Mouse (Mus musculus) intestine, embryonic 14.5 days (tissue): ENCODE measurements at regions not wholly inside any gene's neighbourhood (a gene's known extent, or its start where the extent isn't known, plus 50 kb on each side); places are given as distances from the start of the nearest gene placed in this dataset.

ENCODE experiments used
- ATAC-seq: fragments of 200-750 bp; cut with Nextera tagmentation; replicated peaks from 2 replicates; pipeline ENCODE4 v1.8.0; 2017; ENCODE audit warnings: low read depth, moderate number of reproducible peaks, moderate TSS enrichment, moderate library complexity; ENCODE audit not compliant: low FRiP score, low TSS enrichment
- DNase-seq: peaks from one replicate; pipeline ENCODE4 v3.0.0-alpha.2; 2018; ENCODE audit warnings: low spot score
- H3K27ac ChIP-seq: fragments of 300-500 bp; sonication (generic); 2 replicates; pipeline ENCODE4 v1.5.1; 2014; ENCODE audit warnings: low read depth, mild to moderate bottlenecking, control low read depth
- H3K27me3 ChIP-seq: fragments of 300-500 bp; sonication (generic); replicated peaks from 2 replicates; pipeline ENCODE4 v1.6.1; 2014; ENCODE audit warnings: low read length, control low read depth; ENCODE audit not compliant: control insufficient read depth, insufficient read depth
- H3K36me3 ChIP-seq: fragments of 300-500 bp; sonication (generic); 2 replicates; pipeline ENCODE4 v1.6.1; 2014; ENCODE audit warnings: low read length, control low read depth; ENCODE audit not compliant: control insufficient read depth, insufficient read depth
- H3K4me1 ChIP-seq: fragments of 300-500 bp; sonication (generic); replicated peaks from 2 replicates; pipeline ENCODE4 v1.6.1; 2014; ENCODE audit warnings: low read length, control low read depth, mixed read lengths; ENCODE audit not compliant: control insufficient read depth, insufficient read depth
- H3K4me2 ChIP-seq: fragments of 300-500 bp; sonication (generic); 2 replicates; pipeline ENCODE4 v1.6.1; 2014; ENCODE audit warnings: low read length
- H3K4me3 ChIP-seq: fragments of 300-500 bp; sonication (generic); 2 replicates; pipeline ENCODE4 v1.5.1; 2014; ENCODE audit warnings: low read depth, low read length, control low read depth, mixed read lengths
- H3K9ac ChIP-seq: fragments of 300-500 bp; sonication (generic); 2 replicates; pipeline ENCODE4 v1.6.1; 2014; ENCODE audit warnings: mild to moderate bottlenecking, low read length
- H3K9me3 ChIP-seq: fragments of 300-500 bp; sonication (generic); 2 replicates; pipeline ENCODE4 v1.6.1; 2016; ENCODE audit warnings: low read length, control low read depth; ENCODE audit not compliant: control insufficient read depth
- WGBS: fragments of 180-500 bp; shearing (Covaris S2); extraction: QIAGEN DNeasy Blood & Tissue Kit; methylation state at CpG from one replicate; pipeline ENCODE4 v1.1.7; 2014; 5-methylcytosine and 5-hydroxymethylcytosine counted together

DNA sequence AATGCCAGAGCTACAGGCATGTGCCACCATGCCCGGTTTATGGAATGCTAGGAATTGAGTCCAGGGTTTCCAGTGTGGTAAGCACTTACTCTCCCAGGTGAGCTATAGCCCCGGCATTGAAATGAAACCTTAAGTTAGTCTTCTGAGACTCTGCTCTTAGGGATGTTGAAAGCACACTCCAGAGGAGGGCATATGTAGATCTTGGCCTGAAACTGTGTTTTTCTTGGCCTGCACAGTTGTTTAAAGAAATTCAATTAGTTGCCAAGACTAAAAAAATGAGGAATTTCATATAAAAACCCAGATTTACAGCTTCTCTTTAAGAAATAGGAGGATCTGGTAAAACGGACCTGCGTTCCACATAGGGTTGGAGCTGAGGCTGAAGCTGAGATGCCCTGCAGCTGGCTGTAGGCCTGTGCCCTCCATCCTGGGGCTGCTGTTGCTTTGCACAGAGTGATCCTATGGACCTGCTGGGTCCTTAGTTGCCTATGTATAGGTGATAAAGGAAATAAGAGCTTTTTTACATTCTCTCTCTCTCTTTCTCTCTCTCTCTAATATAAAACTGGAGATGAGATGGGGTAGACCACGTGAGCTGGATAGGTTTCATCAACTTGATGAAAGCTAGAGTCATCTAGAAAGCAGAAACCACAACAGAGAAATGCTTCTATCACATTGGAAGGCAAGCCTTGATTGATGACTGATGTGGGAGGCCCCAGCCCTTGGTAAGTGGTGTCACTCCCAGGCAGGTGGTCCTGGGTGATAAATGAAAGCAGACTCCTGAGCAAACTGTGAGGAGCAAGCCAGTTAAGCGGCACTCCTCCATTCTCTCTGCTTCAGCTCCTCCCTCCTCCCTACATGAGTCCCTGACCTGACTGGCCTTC, 168.6 kb downstream of the Pten start:
- Histone ChIP-seq H3K27me3 (no peaks in the 10 kb centered on the region), H3K4me2 (no peak overlapping the region), H3K9me3 (no peaks in the 10 kb centered on the region), H3K36me3 (no peaks in the 10 kb centered on the region), H3K27ac (no peak overlapping the region), H3K9ac (no peak overlapping the region), H3K4me1 (0 out of 2 replicates have a peak, but pooled peaks cover 2% of the 10 kb centered on the region), H3K4me3 (no peak overlapping the region)
- ATAC-seq (no peak), DNase-seq (no peak)
- 57% methylated on average over 6 of the region's 6 CpGs for WGBS

DNA sequence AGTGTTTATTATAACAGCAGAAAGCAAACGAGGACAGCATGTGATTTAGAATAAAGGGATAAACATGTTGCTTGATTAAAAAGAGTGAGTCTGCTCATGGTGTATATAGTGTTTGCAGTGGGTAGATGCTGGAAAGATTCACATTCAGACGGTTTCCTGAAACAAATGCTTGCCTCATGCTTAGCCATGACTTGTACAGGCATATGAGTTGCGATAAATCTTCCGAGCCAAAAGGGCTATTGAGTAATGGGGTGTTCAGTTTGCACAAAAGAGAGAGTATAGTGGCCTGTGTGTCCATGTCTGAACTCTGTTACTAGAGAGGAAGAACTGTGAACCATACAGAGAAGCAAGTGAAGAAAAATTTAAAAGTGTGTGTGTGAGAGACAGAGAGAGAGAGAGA, 169.3 kb downstream of the Pten start:
- H3K4me3 ChIP-seq = no peak overlapping the region
- no peak overlapping the region for H3K4me2 ChIP-seq
- ATAC-seq = no peak
- WGBS = 71% methylated on average over 4 of the region's 4 CpGs
- no peak for DNase-seq
- H3K9me3 ChIP-seq = no peaks in the 10 kb centered on the region
- 0 out of 2 replicates have a peak, but pooled peaks cover 2% of the 10 kb centered on the region for H3K4me1 ChIP-seq
- no peaks in the 10 kb centered on the region for H3K27me3 ChIP-seq
- no peak overlapping the region for H3K27ac ChIP-seq
- no peaks in the 10 kb centered on the region for H3K36me3 ChIP-seq
- H3K9ac ChIP-seq = no peak overlapping the region

- Histone ChIP-seq H3K27ac (no peak overlapping the region), H3K4me3 (no peak overlapping the region), H3K4me1 (no peaks in the 10 kb centered on the region), H3K4me2 (no peak overlapping the region), H3K9ac (no peak overlapping the region), H3K36me3 (no peaks in the 10 kb centered on the region), H3K27me3 (no peaks in the 10 kb centered on the region), H3K9me3 (no peaks in the 10 kb centered on the region)
- DNase-seq (no peak), ATAC-seq (no peak)
- WGBS = 84% methylated on average over 5 of the region's 5 CpGs
Observed at GRCm38 (mm10) chr19:32933676-32934075, 176.4 kb downstream of the Pten start.

DNA sequence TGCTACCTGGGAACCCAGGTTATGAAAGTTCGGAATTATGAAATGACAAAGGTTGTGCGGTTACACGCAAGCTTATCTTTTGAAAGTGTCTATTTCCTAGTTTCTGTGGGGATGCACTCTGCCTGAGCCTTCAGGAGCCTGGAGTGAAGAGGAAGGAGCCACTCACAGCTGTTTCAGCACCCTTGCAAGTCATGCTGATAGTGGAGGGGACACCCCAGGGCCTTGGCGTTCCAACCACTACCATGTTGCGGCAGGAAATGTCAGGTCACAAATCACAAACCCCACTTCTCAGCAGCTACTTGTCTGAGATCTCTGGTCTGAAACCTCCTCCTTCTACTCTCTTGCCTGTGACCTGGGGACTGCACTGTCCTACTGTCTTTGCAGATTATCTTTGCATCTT, 178.3 kb downstream of the Pten start:
- Histone ChIP-seq H3K27ac (no peak overlapping the region), H3K9me3 (no peaks in the 10 kb centered on the region), H3K36me3 (no peaks in the 10 kb centered on the region), H3K4me2 (no peak overlapping the region), H3K9ac (no peak overlapping the region), H3K27me3 (no peaks in the 10 kb centered on the region), H3K4me3 (no peak overlapping the region), H3K4me1 (no peaks in the 10 kb centered on the region)
- DNase-seq (no peak), ATAC-seq (no peak)
- 90% methylated on average over 5 of the region's 5 CpGs for WGBS

DNA sequence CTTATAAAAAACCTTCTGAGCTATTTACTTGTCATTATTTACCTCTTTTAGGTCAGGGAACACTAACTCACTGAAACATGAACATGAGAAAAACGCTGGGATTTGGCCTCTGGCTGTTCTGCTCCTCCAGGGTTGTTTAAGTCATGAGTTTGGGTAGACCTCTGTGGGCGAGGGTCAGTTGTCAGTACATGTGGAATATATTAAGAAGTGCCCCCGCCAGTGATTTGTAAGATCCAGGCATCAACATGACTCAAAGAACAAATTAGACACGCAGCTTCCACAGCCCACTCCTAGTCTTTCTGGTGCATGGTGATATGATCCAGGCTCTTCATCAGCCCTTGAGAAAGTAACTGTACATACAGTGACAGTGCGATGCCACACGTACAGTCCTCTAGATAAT, 180.3 kb downstream of the Pten start:
- Histone ChIP-seq H3K9ac (no peak overlapping the region), H3K27ac (no peak overlapping the region), H3K4me1 (no peaks in the 10 kb centered on the region), H3K9me3 (no peaks in the 10 kb centered on the region), H3K27me3 (no peaks in the 10 kb centered on the region), H3K36me3 (no peaks in the 10 kb centered on the region), H3K4me3 (no peak overlapping the region), H3K4me2 (no peak overlapping the region)
- no peak for DNase-seq
- no peak for ATAC-seq
- 82% methylated on average over 6 of the region's 6 CpGs for WGBS

DNA sequence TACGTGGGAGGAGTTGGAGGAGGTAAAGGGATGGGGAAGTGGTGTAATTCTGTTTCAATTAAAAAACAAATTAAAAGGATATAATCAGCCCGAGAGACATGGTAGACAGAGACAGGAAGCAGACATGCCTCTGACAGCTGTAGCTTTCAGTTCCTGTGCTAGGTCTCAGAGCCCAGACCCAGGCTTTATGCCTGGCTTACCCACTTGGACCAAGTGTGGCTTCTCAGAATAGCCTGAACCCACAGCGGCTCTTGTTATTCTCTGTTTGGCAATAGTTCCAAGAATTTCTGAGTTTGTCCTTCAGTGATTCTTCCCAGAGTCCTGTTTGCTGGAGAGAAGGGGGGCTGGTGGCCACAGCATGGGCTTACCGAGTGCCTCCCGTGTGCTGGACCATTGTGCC, 182.4 kb downstream of the Pten start:
- H3K9me3 ChIP-seq = no peaks in the 10 kb centered on the region
- H3K4me2 ChIP-seq = no peak overlapping the region
- ATAC-seq (no peak), DNase-seq (no peak)
- H3K9ac ChIP-seq = no peak overlapping the region
- WGBS = 78% methylated on average over 5 of the region's 5 CpGs
- no peaks in the 10 kb centered on the region for H3K36me3 ChIP-seq
- no peak overlapping the region for H3K4me3 ChIP-seq
- H3K4me1 ChIP-seq = no peaks in the 10 kb centered on the region
- H3K27me3 ChIP-seq = no peaks in the 10 kb centered on the region
- no peak overlapping the region for H3K27ac ChIP-seq

GRCm38 (mm10) chr19:32940806-32941205, 183.5 kb downstream of the Pten start:
- H3K27ac ChIP-seq = no peak overlapping the region
- no peak overlapping the region for H3K4me3 ChIP-seq
- H3K27me3 ChIP-seq = no peaks in the 10 kb centered on the region
- H3K4me2 ChIP-seq = no peak overlapping the region
- no peak overlapping the region for H3K9ac ChIP-seq
- ATAC-seq = no peak
- no peaks in the 10 kb centered on the region for H3K9me3 ChIP-seq
- no peaks in the 10 kb centered on the region for H3K4me1 ChIP-seq
- WGBS = 75% methylated on average over 6 of the region's 6 CpGs
- DNase-seq = no peak
- no peaks in the 10 kb centered on the region for H3K36me3 ChIP-seq

GRCm38 (mm10) chr19:32943594-32944230, 186.4 kb downstream of the Pten start:
- Histone ChIP-seq H3K27ac (no peak overlapping the region), H3K4me1 (no peaks in the 10 kb centered on the region), H3K9me3 (no peaks in the 10 kb centered on the region), H3K4me3 (no peak overlapping the region), H3K9ac (no peak overlapping the region), H3K4me2 (no peak overlapping the region), H3K27me3 (no peaks in the 10 kb centered on the region), H3K36me3 (no peaks in the 10 kb centered on the region)
- DNase-seq (no peak), ATAC-seq (no peak)
- WGBS = 78% methylated on average over 2 of the region's 2 CpGs
